Mouse (Mus musculus) kidney, embryonic 15.5 days (tissue): ENCODE results near the gene Phf23. TPM values are rescaled to one million over a fixed set of nuclear protein-coding genes. Genes with fewer than 3 reads are reported as not detected.
A peak's percentile ranks its signal among the peaks of the same experiment; 100 is the strongest.

ENCODE experiments used
- ATAC-seq: fragments of 200-750 bp; cut with Nextera tagmentation; replicated peaks from 2 replicates; pipeline ENCODE4 v1.8.0; 2017; ENCODE audit warnings: moderate TSS enrichment; ENCODE audit not compliant: low FRiP score
- H3K27ac ChIP-seq: fragments of 300-500 bp; sonication (generic); 2 replicates; pipeline ENCODE4 v1.5.1; 2015; ENCODE audit warnings: mild to moderate bottlenecking, inconsistent platforms
- H3K27me3 ChIP-seq: fragments of 300-500 bp; sonication (generic); 2 replicates; pipeline ENCODE4 v1.6.1; 2015; ENCODE audit warnings: inconsistent platforms
- H3K36me3 ChIP-seq: fragments of 300-500 bp; sonication (generic); 2 replicates; pipeline ENCODE4 v1.6.1; 2015; ENCODE audit warnings: inconsistent platforms
- H3K4me1 ChIP-seq: fragments of 300-500 bp; sonication (generic); 2 replicates; pipeline ENCODE4 v1.6.1; 2015; ENCODE audit warnings: inconsistent platforms
- H3K4me2 ChIP-seq: fragments of 300-500 bp; sonication (generic); 2 replicates; pipeline ENCODE4 v1.6.1; 2015; ENCODE audit warnings: moderate library complexity, mild to moderate bottlenecking, inconsistent platforms
- H3K4me3 ChIP-seq: fragments of 300-500 bp; sonication (generic); replicated peaks from 2 replicates; pipeline ENCODE4 v1.5.1; 2015; ENCODE audit warnings: mild to moderate bottlenecking, inconsistent platforms
- H3K9ac ChIP-seq: fragments of 300-500 bp; sonication (generic); 2 replicates; pipeline ENCODE4 v1.6.1; 2015; ENCODE audit warnings: mild to moderate bottlenecking, inconsistent platforms
- H3K9me3 ChIP-seq: fragments of 300-500 bp; sonication (generic); replicated peaks from 2 replicates; pipeline ENCODE4 v1.6.1; 2016; ENCODE audit warnings: inconsistent platforms
- WGBS: fragments of 180-500 bp; shearing (Covaris S2); methylation state at CpG from one replicate; pipeline ENCODE4 v1.1.7; 2015; ENCODE audit warnings: mixed read lengths; 5-methylcytosine and 5-hydroxymethylcytosine counted together
- polyA plus RNA-seq: library from polyadenylated mRNA; unstranded; fragments of >200 nt; fragmentation: Nextera tagmentation; extraction: Ambion mirVana; gene quantifications from 2 replicates; pipeline ENCODE4 v1.2.1, GENCODE M21; 2015

The Phf23 gene
- polyA plus RNA-seq, 1 experiment from 2014 or later: 78.8 TPM

DNA sequence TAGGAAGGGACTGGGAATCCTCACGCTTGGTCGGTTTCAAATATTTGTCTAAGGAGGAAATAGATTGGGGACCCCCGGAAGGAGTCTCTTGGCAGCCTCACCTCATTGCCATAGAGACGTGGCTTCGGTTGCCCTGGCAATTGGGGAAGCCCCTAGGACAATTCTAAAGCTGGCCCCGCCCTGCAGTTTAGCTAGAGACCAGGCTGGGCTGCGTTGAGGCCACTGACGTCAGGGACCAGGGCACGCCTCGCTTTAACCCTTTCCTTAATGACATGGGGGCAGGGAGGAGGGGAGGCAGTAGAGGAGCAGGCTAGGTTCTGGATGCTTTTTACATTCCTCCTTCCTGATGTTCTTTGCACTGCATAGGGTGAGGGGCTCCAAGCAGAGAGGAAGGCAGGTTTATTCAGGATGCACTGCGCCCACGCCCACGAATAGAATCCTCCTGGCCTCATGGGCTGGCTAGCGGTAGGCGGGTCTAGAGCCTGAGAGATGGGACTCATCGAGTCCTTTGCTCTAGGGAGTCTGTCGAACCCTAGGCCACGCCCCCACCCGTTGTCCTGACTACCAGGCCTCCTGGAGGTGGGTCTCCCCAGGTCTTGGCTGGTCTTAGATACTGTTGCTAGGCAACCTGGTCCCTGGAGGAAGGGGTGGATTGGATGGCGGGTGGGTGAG is 33.7 kb downstream of the Phf23 start:
- Histone ChIP-seq H3K4me3 (peak overlapping the region; percentile 31), H3K9me3 (no peaks in the 10 kb centered on the region), H3K36me3 (peaks cover 41% of the 10 kb centered on the region), H3K27ac (peak overlapping the region; percentile 89), H3K4me1 (peaks cover 55% of the 10 kb centered on the region), H3K27me3 (no peaks in the 10 kb centered on the region), H3K4me2 (peak overlapping the region; percentile 68), H3K9ac (no peak overlapping the region)
- peak; percentile 72 for ATAC-seq
- under 1% methylated on average over 20 of the region's 20 CpGs for WGBS

GRCm38 (mm10) chr11:70029829-70030550 is 34.4 kb downstream of the Phf23 start:
- Histone ChIP-seq H3K9ac (no peak overlapping the region), H3K27me3 (no peaks in the 10 kb centered on the region), H3K27ac (peak overlapping the region; percentile 89; the same call in 1 of the 2 replicates), H3K4me2 (peak overlapping the region; percentile 68), H3K4me1 (peaks cover 51% of the 10 kb centered on the region), H3K4me3 (peak overlapping the region; percentile 31), H3K36me3 (peaks cover 47% of the 10 kb centered on the region), H3K9me3 (no peaks in the 10 kb centered on the region)
- ATAC-seq: no peak
- 36% methylated on average over 11 of the region's 11 CpGs for WGBS

DNA sequence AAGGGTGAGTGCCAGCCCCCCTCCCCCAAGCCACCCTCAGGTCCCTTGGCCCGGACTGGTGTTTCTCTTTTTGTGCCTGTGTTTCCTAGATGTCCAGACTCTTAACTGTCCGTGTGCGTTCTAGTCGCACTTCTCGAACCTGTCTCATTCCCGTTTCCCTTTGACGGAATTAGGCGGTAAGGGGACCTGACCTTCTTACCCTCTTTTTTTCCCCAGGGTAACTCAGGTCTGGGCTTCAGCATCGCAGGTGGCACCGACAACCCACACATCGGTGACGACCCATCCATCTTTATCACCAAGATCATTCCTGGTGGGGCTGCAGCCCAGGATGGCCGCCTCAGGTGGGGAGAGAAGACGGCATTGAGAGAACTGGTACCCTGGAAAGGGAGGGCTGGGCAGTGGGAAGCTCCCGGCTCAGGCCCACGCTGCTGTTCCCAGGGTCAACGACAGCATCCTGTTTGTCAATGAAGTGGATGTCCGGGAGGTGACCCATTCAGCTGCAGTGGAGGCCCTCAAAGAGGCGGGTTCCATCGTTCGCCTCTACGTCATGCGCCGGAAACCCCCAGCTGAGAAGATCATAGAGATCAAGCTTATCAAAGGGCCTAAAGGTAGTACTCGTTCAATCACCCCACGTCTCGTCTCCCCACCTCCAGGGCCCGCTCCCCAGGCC is 35.2 kb downstream of the Phf23 start:
- no peaks in the 10 kb centered on the region for H3K9me3 ChIP-seq
- no peak overlapping the region for H3K4me3 ChIP-seq
- H3K36me3 ChIP-seq: peaks cover 51% of the 10 kb centered on the region
- H3K4me1 ChIP-seq: peaks cover 46% of the 10 kb centered on the region
- no peak overlapping the region for H3K4me2 ChIP-seq
- H3K27ac ChIP-seq: no peak overlapping the region
- no peaks in the 10 kb centered on the region for H3K27me3 ChIP-seq
- H3K9ac ChIP-seq: no peak overlapping the region
- ATAC-seq: no peak
- 93% methylated on average over 28 of the region's 28 CpGs for WGBS

DNA sequence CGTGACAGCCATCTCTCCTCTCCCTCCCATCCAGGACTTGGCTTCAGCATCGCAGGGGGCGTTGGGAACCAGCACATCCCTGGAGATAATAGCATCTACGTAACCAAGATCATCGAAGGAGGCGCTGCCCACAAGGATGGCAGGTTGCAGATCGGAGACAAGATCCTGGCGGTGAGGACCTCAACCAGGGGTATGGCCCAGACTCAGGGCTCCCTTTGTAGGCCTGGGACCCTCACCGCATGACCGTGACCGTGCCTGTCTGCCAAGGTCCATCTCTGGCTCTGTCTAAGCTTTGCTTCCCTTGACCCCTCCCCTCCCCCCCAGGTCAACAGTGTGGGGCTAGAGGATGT is 35.7 kb downstream of the Phf23 start:
- Histone ChIP-seq H3K4me2 (no peak overlapping the region), H3K9ac (no peak overlapping the region), H3K4me3 (no peak overlapping the region), H3K27ac (no peak overlapping the region), H3K27me3 (no peaks in the 10 kb centered on the region), H3K36me3 (peaks cover 51% of the 10 kb centered on the region), H3K9me3 (no peaks in the 10 kb centered on the region), H3K4me1 (peaks cover 41% of the 10 kb centered on the region)
- no peak for ATAC-seq
- WGBS: 97% methylated on average over 11 of the region's 11 CpGs

DNA sequence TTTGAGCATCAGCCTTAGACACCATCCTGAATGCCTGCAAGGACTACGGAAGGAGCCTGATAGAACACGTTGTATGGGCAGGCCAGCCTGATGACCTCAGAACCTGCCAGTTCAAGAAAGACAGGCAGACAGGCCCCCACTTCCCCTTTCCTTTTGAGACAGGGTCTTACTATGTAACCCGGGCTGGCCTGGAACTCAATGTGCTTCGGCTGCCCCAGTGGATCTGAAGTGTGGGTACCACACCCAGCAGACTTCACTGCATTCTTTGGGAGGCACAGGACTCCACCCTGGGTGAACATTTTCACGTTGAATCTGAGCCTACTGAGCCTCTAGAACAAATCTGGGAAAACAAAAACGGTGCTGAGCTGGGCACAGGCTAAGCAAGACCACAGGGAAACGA is 42.6 kb downstream of the Phf23 start:
- H3K4me2 ChIP-seq: no peak overlapping the region
- no peaks in the 10 kb centered on the region for H3K4me1 ChIP-seq
- H3K27ac ChIP-seq: no peak overlapping the region
- no peaks in the 10 kb centered on the region for H3K27me3 ChIP-seq
- no peak overlapping the region for H3K4me3 ChIP-seq
- peaks cover 79% of the 10 kb centered on the region for H3K36me3 ChIP-seq
- no peak overlapping the region for H3K9ac ChIP-seq
- WGBS: 81% methylated on average over 7 of the region's 7 CpGs
- H3K9me3 ChIP-seq: no peaks in the 10 kb centered on the region
- no peak for ATAC-seq

DNA sequence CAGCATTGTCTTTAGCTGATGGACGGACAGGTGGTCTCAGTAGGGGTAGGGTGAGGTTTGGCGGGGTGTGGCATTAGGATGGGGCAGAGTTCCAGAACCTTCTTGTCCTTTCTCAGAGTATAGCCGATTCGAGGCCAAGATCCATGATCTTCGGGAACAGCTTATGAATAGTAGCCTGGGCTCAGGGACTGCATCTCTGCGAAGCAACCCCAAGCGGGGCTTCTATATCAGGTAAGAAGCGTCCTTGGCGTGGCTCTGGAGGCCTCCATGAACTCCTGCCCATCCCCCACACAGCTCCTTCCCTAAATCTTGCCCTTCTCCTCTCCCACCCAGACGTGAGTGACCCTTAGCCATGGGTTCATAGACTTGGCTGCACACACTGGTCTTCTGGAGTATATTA is 44.1 kb downstream of the Phf23 start:
- 88% methylated on average over 10 of the region's 10 CpGs for WGBS
- no peaks in the 10 kb centered on the region for H3K27me3 ChIP-seq
- H3K36me3 ChIP-seq: peaks cover 79% of the 10 kb centered on the region

GRCm38 (mm10) chr11:70040184-70040583 is 44.6 kb downstream of the Phf23 start:
- H3K9me3 ChIP-seq: no peaks in the 10 kb centered on the region
- peaks cover 78% of the 10 kb centered on the region for H3K36me3 ChIP-seq
- 87% methylated on average over 7 of the region's 7 CpGs for WGBS

More for the DNA sequence above, 44.1 kb downstream of the Phf23 start:
- no peak overlapping the region for H3K4me3 ChIP-seq
- peaks cover 7% of the 10 kb centered on the region for H3K4me1 ChIP-seq
- H3K27ac ChIP-seq: no peak overlapping the region
- ATAC-seq: no peak
- H3K4me2 ChIP-seq: no peak overlapping the region
- no peaks in the 10 kb centered on the region for H3K9me3 ChIP-seq
- no peak overlapping the region for H3K9ac ChIP-seq

DNA sequence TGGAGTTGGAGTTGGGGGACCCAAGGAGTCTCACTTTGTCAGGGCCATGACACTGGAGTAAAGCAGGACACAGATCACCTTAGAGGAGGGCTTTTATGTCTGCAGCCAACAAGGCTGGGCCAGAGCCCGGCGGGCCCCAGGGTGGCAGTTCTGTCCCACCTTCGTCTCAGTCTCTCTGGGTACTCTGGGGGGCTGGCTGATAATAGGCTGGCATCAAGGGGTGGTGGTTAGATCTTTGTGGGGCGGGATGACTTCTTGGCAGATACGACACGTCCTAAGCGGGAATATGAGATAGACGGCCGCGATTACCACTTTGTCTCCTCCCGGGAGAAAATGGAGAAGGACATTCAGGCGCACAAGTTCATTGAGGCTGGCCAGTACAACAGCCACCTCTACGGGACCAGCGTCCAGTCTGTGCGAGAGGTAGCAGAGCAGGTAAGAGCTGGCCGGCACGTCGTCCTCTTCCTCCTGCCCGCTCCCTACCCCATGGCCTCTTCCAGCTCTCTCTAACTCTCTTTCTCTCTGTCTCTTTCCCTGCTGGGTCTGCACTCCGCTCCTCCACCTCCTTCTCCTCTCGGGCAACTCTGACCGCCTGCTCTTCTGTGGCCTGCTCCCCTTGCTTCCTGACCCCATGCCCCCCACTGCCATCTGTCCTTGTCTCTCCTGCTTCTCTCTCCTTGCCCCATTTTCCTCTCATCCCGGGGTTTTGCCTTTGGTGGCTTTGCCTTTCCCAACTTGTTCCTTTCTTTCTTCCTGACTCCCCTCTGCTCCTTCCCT is 46.9 kb downstream of the Phf23 start:
- 85% methylated on average over 23 of the region's 23 CpGs for WGBS
- Histone ChIP-seq H3K9ac (no peak overlapping the region), H3K4me3 (no peak overlapping the region), H3K27ac (no peak overlapping the region), H3K4me2 (no peak overlapping the region), H3K4me1 (peaks cover 21% of the 10 kb centered on the region), H3K9me3 (no peaks in the 10 kb centered on the region), H3K36me3 (peaks cover 68% of the 10 kb centered on the region), H3K27me3 (no peaks in the 10 kb centered on the region)
- no peak for ATAC-seq

More at GRCm38 (mm10) chr11:70040184-70040583, 44.6 kb downstream of the Phf23 start:
- Histone ChIP-seq H3K4me2 (no peak overlapping the region), H3K27ac (no peak overlapping the region), H3K27me3 (no peaks in the 10 kb centered on the region), H3K4me1 (peaks cover 13% of the 10 kb centered on the region), H3K4me3 (no peak overlapping the region), H3K9ac (no peak overlapping the region)
- ATAC-seq: no peak

- no peaks in the 10 kb centered on the region for H3K27me3 ChIP-seq
- H3K36me3 ChIP-seq: peaks cover 59% of the 10 kb centered on the region
- H3K4me1 ChIP-seq: peaks cover 21% of the 10 kb centered on the region
- H3K9ac ChIP-seq: no peak overlapping the region
- no peaks in the 10 kb centered on the region for H3K9me3 ChIP-seq
- no peak overlapping the region for H3K27ac ChIP-seq
- no peak for ATAC-seq
- H3K4me3 ChIP-seq: no peak overlapping the region
- 87% methylated on average over 7 of the region's 7 CpGs for WGBS
- no peak overlapping the region for H3K4me2 ChIP-seq
Measured at GRCm38 (mm10) chr11:70043665-70044064, 48.1 kb downstream of the Phf23 start.

GRCm38 (mm10) chr11:70045435-70045834 is 49.9 kb downstream of the Phf23 start:
- ATAC-seq: peak; percentile 52
- H3K36me3 ChIP-seq: peaks cover 43% of the 10 kb centered on the region
- H3K4me3 ChIP-seq: no peak overlapping the region
- 0 out of 2 replicates have a peak, but pooled peaks cover under 1% of the 10 kb centered on the region for H3K27me3 ChIP-seq
- no peak overlapping the region for H3K9ac ChIP-seq
- H3K27ac ChIP-seq: peak overlapping the region; percentile 58
- H3K9me3 ChIP-seq: no peaks in the 10 kb centered on the region
- peaks cover 21% of the 10 kb centered on the region for H3K4me1 ChIP-seq
- 16% methylated on average over 9 of the region's 9 CpGs for WGBS
- H3K4me2 ChIP-seq: no peak overlapping the region; the same call in 1 of the 2 replicates

DNA sequence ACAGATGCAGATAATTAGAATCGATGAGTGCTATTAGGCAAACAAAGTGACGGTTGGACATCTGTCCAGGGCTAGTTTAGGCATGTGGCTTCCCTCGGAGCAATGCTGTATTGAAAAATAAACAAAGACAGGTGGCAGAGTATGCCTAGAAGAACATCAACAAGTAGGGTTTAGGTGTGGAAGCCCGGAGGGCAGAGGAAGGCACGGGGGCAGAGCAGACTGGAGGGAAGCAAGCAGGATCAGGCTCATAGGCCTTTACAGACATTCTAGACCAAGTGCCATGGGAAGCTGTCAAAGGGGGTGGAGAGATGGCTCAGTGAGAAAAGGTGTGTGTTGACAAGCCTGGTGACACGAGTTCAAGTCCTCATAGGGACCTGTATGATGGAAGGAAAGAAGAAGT is 53.8 kb downstream of the Phf23 start:
- H3K9ac ChIP-seq: no peak overlapping the region
- H3K27ac ChIP-seq: no peak overlapping the region
- peaks cover 13% of the 10 kb centered on the region for H3K27me3 ChIP-seq
- peaks cover 16% of the 10 kb centered on the region for H3K4me1 ChIP-seq
- no peak for ATAC-seq
- no peak overlapping the region for H3K4me3 ChIP-seq
- H3K4me2 ChIP-seq: no peak overlapping the region
- H3K36me3 ChIP-seq: peaks cover 7% of the 10 kb centered on the region
- WGBS: 73% methylated on average over 6 of the region's 6 CpGs
- no peaks in the 10 kb centered on the region for H3K9me3 ChIP-seq
